Mouse (Mus musculus) lung, postnatal 14 days (tissue): Measurements from ENCODE around the gene Glo1.

Source experiments
- DNase-seq: peaks from one replicate; pipeline ENCODE4 v3.0.0; 2021

The Glo1 gene

DNA sequence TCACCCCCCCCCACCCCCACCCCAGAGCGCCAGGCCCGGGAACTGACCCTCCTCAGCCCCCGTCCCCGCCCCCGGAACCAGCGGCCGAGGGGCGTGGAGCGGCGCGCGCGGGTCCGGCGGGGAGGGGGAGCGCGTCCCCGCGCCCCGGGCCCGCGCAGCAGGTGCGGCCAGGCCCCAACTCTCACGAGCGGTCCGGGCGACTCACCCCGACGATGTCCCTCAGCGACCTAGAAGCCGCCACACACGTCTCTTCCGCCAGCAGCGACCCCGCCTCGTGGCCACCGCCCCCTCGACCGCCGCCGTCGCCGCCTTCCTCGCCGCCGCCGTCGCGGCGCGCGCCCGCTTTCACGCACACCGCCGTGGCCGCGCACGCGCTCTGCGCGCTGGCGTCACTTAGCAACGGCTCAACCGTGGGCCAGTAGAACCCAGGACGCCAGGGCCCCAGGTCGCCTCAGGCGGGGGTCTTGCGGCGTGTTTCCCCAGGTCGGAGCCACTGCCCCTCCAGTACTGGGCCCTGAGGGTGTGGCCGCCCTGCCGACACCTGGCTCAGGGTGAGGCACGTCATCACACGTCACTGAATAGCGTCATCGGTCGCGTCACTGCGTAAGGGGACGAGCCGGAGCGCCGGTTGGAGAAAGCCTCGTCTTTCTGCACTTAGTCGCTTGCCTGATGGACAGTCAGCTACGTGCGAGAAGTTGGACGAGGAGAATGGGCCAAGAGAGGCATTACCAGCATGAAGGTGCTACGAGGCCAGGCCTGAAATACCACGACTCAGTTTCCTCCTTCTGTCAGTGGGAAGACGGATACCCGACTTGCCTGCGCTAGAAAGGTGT, 50.5 kb downstream of the Glo1 start, which contains the start of gene Btbd9:
TSS of gene Btbd9 (minus strand) at position 548 of the 833 bp plus-strand sequence.
- peak; percentile 97 for DNase-seq

DNA sequence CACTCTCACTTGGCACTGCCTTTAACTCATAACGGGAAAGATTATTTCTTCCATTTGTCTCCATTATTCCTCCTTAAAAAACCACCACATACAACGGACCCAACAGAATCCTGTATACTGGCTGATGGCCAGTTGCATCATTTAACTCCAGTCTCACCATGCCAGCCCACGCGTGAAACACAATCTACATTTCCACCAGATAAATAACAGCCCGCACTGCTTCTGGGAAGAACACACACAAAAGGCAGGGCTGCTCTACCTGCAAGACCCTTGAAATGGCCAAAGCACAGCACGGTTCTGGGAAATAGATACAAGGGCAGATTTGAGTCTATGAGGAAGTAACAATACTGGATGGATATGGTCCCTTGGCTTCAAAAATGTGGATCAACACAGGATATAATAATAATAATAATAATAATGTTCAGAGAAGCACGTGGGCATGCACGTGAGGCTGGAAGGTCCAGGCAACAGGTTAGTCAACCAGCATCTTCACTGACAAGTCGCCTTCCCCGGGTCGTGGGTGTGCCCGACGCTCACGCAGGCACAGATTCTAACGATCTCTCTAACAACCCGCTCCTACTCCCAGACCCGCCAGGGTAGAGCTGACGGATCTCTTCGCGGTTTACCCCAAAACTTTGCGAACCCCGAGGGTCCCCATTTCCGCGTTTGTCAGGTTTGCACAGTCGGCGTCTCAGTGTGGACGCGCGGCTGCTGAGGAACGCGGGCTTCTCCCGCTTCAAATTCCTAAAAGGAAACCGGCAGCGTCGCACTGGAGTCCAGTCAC, 51.4 kb downstream of the Glo1 start:
- no peak for DNase-seq

- no peak for DNase-seq
Measured at GRCm38 (mm10) chr17:30574783-30575075, 51.9 kb downstream of the Glo1 start.

DNA sequence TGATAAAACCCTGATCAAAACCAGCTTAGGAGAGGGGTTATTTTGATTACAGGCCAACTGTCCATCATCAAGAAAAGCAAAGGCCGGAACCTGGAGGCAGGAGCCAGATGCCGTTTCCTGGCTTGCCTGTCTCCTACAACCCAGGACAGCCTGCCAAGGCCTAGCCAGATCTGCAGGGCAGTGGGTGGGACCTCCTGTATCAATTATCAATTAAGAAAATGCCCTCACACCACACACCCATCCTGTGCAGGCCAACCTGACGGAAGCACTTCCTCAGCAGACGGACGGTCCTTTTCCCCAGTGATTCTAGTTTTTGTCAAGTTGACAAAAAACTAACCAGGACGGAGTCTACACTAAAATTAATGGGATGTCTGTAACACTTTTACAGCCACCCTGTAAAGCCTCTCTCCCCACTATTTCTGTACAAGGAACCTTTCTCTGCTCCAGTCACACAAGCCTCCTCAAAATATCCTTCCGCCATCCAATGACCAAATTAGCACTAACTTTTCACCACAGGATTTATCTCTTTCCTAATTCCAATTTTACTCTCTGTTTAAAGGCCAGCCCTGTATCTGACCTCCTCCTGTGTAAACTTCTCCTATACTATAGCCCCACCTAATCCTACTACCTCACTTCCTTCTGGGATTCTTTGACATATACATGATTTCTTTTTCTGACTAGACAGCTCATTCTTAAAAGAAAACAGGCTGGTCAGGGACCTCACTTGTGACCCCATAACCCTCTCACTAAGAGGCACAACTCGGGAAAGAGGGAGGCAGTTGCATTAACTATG, 52.5 kb downstream of the Glo1 start:
- DNase-seq: peak; percentile 30

DNA sequence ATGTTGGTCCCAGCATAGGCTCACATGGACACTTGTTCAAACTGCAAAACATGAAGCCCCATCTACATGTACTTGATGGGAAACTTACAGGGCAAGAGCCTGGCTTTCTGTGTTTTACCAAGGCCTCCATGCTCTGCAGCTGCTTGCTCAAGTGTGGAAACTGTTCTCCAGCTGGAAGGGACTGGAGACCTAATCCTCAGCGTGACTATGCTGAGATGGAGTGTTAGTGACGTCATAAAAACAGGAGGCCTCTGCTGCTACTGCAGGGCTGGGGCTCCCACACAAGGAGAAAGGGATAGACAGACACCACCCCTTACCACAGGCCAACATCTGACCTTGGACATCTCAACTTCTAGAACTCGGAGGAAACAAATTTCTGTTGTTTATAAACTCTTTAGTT, 55.7 kb downstream of the Glo1 start:
- no peak for DNase-seq

- DNase-seq: peak; percentile 68
Measured at GRCm38 (mm10) chr17:30570173-30570572, 56.5 kb downstream of the Glo1 start.

DNA sequence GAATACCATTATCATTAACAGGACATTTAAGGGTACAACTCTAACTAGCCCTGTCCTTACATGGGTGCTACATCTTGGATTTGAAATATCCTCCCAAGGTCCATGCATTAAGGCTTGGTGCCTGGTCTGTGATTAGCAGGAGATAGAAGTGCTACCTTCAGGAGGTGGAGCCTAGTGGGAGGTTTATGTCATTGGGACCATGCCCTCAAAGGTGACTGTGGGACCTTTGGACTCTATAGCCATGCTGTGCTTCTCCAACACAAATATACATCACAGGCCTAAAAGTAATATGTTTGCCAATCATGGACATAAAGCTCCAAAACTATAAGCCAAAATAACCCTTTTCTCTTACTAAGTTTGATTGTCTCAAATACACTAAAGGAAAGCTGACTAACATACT, 58.2 kb downstream of the Glo1 start:
- DNase-seq: no peak

GRCm38 (mm10) chr17:30564971-30565370, 61.7 kb downstream of the Glo1 start:
- no peak for DNase-seq

DNA sequence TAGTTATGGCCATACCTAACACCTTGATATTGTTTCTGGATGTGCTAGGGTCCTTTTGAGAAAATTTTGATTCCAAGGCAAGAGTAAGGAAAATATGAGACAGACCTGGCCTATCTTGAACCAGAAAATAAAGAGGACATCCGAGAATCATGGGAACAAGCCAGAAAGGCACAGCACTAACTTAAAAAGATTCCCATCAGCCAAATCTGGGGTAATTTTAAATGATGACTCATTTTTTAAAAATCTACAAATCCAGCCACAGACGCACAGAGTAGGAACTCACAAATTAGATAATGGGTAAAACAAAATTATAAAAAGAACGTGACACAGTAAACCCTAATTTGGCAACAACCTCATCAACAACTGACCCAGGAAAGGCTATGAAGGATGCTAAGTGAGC, 62.3 kb downstream of the Glo1 start:
- no peak for DNase-seq

DNA sequence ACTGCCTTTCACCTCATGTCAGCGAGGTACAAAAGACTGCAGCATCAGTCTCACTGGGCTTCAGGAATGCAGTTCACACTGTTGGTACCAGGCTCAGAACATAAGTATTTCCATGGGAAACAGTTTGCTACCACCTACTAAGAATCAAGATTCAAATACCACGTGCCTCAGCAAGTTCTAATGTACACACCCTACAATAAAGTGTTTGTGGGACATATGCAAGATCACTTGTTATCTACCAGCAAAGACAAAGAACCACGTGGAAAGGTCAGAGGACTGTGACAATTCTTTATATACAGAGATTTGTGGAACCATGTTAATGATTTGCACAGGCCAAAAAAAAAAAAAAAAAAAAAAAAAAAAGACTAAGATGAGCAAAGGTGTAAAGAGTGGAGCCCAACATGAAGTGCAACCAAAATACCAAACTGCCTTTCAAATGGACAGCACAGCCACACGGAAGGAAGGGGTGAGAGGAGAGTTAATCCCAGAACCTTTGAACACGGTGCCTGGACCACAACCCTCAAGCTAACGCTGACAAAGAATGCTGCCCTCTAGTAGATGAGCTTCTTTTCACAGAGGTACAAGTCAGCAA, 63.1 kb downstream of the Glo1 start:
- DNase-seq: no peak

DNA sequence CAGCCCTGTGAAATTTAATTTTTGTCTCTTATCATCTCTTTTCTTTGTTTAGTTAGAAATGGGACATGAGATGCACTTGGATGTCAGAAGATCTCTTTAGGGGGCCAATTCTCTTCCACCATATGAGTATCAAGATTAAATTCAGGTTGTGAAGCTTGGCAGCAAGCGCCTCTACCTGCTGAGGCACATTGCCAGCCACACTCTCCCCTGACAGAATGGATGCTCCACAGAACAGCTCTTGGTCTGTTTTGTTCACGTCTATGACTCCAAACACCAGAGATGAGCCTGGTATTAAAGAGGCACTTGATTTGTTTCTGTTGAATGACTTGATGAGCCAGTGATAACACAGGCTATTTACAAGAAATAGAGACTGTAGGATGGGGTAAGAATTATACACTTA, 63.9 kb downstream of the Glo1 start:
- DNase-seq: no peak

DNA sequence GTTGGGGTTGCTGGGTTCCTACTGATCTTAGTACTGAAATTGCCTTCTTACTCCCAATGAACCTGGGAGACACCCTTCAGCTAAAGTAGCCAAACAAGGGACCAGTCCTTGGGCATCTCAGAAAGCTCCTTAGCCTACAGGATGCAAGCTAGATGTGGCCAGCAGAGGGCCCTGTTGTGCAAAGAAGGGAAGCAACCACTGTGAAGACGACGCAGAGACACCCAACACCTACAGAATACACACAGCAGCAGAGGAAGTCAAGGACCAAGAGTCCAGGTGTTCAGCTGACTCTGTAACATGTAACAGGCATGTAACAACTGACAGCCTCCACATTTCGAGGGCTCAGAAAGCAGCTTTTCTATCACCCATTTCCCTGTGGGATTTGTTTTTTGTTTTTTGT, 67.1 kb downstream of the Glo1 start:
- peak; percentile 89 for DNase-seq

DNA sequence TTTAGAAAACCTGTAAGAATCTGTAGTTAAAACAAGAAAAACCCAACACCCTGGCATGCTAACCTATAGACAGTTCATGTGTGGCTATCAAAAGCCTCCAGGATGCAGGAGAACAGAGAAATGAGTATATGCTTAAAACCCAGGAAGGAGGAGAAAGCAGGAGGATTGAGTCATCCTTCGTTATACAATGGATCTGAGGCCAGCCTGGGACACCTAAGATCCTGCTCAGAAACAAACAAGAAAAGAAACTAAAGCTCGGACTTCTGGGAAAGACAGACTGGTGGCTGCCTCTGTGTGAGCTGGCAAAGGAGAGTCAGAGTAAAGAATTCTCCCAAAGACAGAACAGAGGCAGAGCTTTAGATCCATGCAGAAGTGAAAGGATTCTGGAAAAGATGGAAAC, 68.0 kb downstream of the Glo1 start:
- DNase-seq: no peak

- DNase-seq: no peak
Measured at GRCm38 (mm10) chr17:30556512-30556911, 70.2 kb downstream of the Glo1 start.

GRCm38 (mm10) chr17:30553027-30553937, 73.4 kb downstream of the Glo1 start:
- DNase-seq: no peak

- DNase-seq: peak; percentile 55
Measured at GRCm38 (mm10) chr17:30550774-30551107, 75.9 kb downstream of the Glo1 start.

DNA sequence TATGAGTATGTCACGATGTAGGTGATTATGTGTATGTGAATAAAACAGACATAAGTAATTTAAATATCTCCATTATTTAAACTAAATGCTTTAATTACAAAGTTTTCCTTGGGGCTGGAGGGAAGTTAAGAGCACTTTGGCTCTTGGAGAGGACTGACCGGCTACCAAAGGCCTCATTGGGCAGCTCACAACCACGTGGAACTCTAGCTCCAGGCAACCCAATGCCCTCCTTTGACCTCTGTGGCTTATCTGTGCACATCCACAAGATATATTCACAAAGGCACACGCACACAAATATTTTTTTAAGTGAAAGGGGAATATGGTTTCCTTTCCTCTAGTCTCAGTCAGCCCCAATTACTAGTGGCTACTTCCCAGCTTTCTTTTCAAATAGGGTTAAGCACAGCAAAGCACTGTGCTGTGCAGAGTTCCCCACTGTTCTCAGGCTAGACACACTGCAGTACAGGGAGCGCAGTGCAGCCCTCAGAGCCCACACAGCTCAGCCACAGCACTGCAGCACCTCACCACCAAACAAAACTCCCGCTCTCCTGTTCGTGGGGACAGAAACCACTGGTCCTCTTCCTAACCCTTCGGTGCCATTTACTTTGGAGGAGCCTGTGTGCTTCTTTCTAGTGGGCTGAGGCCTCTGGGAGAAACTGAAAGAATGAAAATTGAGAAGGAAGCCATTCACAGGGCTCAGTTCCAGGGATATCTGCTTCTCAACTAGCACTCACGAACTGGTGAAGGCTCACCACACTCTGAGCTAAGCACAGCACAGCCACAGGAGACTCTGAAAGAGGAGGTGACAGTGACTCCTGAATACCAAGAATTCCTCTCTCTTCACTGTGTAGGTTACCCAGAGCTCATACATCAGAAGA, 76.5 kb downstream of the Glo1 start:
- no peak for DNase-seq

DNA sequence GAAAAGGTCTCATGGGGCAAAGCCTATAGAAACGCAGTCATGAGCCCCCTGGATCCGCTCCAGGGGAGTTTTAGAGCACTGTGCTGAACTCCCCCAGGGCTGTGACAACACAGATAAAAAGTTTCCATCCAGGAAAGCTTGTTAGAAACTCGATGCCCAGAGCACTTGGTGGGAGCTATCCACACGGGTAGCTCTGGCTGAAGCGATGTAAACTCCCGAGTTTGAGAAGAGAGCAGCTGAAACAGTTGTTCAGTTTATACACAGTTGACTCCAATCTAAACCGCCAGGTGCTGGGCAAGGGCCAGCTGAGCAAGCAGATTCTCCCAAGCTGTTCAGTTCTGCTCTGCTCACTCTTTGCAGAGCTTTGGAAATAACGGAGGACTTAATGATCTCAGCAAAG, 87.6 kb downstream of the Glo1 start:
- peak; percentile 26 for DNase-seq

DNA sequence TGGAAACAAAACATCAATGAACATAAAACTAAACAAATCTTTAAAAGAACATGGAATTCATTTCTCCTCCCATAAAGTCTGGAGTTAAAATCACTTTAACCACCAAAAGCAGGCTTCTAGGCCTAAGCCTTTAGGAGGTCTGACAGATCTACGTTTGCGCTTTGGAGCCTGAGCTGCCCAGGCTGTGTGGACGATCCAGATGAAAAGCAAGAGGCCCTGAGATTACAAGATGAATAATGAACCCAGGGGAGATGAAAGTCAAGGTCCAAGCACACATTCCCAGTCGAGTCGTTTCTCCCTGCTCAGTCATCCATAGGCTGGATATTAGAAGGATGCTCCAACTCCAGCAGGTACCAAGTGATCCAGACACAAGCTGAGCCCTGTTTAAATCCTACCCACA, 90.0 kb downstream of the Glo1 start:
- DNase-seq: no peak
